Mouse (Mus musculus): Measurements from ENCODE around the gene Specc1l. TPM values are rescaled to one million over a fixed set of nuclear protein-coding genes. Genes with fewer than 3 reads are reported as not detected.
"Not testable (repeated sequence)": the region's sequence is repeated elsewhere in the genome, so short reads cannot be mapped to it uniquely, and the experiment has no call there.

Gene Specc1l
- polyA plus RNA-seq, 1 experiment from 2014 or later = 32.1 TPM

- 91% methylated on average over 5 of the region's 5 CpGs for WGBS
- no peak overlapping the region for H3K27ac ChIP-seq (replicated peaks)
- H3K9ac ChIP-seq = no peak overlapping the region
- no peak overlapping the region for H3K4me3 ChIP-seq (replicated peaks)
- H3K4me1 ChIP-seq = no peaks in the 10 kb centered on the region
- H3K9me3 ChIP-seq (replicated peaks) = no peaks in the 10 kb centered on the region
- H3K4me2 ChIP-seq (replicated peaks) = no peak overlapping the region
- H3K27me3 ChIP-seq = no peaks in the 10 kb centered on the region
- H3K36me3 ChIP-seq = peaks cover 32% of the 10 kb centered on the region
- no peak for ATAC-seq (ENCODE audit: insufficient number of reproducible peaks, low FRiP score, low TSS enrichment, low read depth)
Measured at GRCm38 (mm10) chr10:75282648-75283047, 70.8 kb downstream of the Specc1l start.

DNA sequence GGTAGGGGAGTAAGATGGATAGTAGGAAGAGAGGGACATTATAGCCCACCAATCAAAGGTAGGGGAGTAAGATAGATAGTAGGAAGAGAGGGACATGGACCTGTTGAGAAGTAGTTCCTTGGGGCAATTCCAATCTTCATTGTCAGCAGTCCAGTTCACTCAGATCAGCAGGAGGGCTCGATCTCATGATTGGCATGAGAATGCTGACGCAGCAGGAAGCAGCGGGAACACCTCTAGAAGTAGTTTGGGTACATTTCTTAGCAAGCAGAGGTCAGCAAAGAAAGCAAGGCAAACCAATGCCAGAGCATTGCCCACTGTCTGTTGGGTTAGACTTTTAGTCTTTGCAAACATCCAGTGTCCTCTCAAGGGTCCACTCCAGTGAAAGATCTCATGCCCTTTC is 71.9 kb downstream of the Specc1l start:
- WGBS = 90% methylated on average over 3 of the region's 3 CpGs
- H3K27ac ChIP-seq (replicated peaks) = no peak overlapping the region
- no peak overlapping the region for H3K4me3 ChIP-seq (replicated peaks)
- peaks cover 32% of the 10 kb centered on the region for H3K36me3 ChIP-seq
- no peak overlapping the region for H3K9ac ChIP-seq
- no peak for ATAC-seq (ENCODE audit: insufficient number of reproducible peaks, low FRiP score, low TSS enrichment, low read depth)
- H3K9me3 ChIP-seq (replicated peaks) = no peaks in the 10 kb centered on the region
- H3K27me3 ChIP-seq = no peaks in the 10 kb centered on the region
- no peak overlapping the region for H3K4me2 ChIP-seq (replicated peaks)
- no peaks in the 10 kb centered on the region for H3K4me1 ChIP-seq

GRCm38 (mm10) chr10:75288579-75288978 is 76.7 kb downstream of the Specc1l start:
- Histone ChIP-seq H3K36me3 (peaks cover 14% of the 10 kb centered on the region; the same call in 1 of the 2 replicates), H3K9me3 (replicated peaks) (no peaks in the 10 kb centered on the region), H3K9ac (no peak overlapping the region), H3K27ac (replicated peaks) (no peak overlapping the region), H3K4me1 (no peaks in the 10 kb centered on the region), H3K27me3 (no peaks in the 10 kb centered on the region), H3K4me3 (replicated peaks) (no peak overlapping the region), H3K4me2 (replicated peaks) (no peak overlapping the region)
- no peak for ATAC-seq (ENCODE audit: insufficient number of reproducible peaks, low FRiP score, low TSS enrichment, low read depth)
- WGBS = 78% methylated on average over 7 of the region's 7 CpGs

GRCm38 (mm10) chr10:75289392-75289791 is 77.5 kb downstream of the Specc1l start:
- Histone ChIP-seq H3K4me2 (replicated peaks) (no peak overlapping the region), H3K4me1 (no peaks in the 10 kb centered on the region), H3K9me3 (replicated peaks) (no peaks in the 10 kb centered on the region), H3K4me3 (replicated peaks) (no peak overlapping the region), H3K36me3 (0 out of 2 replicates have a peak, but pooled peaks cover 8% of the 10 kb centered on the region), H3K27ac (replicated peaks) (no peak overlapping the region), H3K9ac (no peak overlapping the region), H3K27me3 (no peaks in the 10 kb centered on the region)
- 54% methylated on average over 4 of the region's 4 CpGs for WGBS
- ATAC-seq (ENCODE audit: insufficient number of reproducible peaks, low FRiP score, low TSS enrichment, low read depth) = no peak

DNA sequence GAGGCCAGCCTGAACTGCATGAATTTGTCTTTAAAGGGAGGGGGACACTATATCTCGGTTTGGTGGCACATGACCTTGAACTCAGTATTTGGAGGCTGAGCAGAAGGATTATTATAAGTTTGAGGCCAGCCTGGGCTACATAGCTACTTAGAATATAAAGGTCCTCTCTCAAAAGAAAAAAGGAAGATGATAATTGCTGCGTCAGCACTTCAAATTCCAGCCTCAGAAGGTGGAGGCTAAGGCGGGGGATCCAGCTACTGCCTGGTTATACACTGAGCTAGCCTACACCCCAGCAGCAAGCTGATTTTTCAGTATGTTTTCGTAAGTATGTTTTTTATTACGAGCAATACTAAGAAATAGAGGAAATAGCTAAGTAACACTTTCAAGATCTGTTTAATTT is 78.8 kb downstream of the Specc1l start:
- Histone ChIP-seq H3K27me3 (no peaks in the 10 kb centered on the region), H3K9me3 (replicated peaks) (no peaks in the 10 kb centered on the region), H3K4me3 (replicated peaks) (no peak overlapping the region), H3K4me2 (replicated peaks) (no peak overlapping the region), H3K36me3 (0 out of 2 replicates have a peak, but pooled peaks cover 8% of the 10 kb centered on the region), H3K4me1 (no peaks in the 10 kb centered on the region), H3K9ac (no peak overlapping the region), H3K27ac (replicated peaks) (no peak overlapping the region)
- ATAC-seq (ENCODE audit: insufficient number of reproducible peaks, low FRiP score, low TSS enrichment, low read depth) = no peak
- 83% methylated on average over 5 of the region's 5 CpGs for WGBS

- Histone ChIP-seq H3K4me2 (replicated peaks) (no peak overlapping the region), H3K27ac (replicated peaks) (no peak overlapping the region), H3K9ac (no peak overlapping the region), H3K9me3 (replicated peaks) (no peaks in the 10 kb centered on the region), H3K4me1 (no peaks in the 10 kb centered on the region), H3K27me3 (no peaks in the 10 kb centered on the region), H3K4me3 (replicated peaks) (no peak overlapping the region), H3K36me3 (peaks cover 8% of the 10 kb centered on the region; the same call in 1 of the 2 replicates)
- 77% methylated on average over 1 of the region's 1 CpGs for WGBS
- ATAC-seq (ENCODE audit: insufficient number of reproducible peaks, low FRiP score, low TSS enrichment, low read depth) = no peak
Measured at GRCm38 (mm10) chr10:75291338-75291737, 79.5 kb downstream of the Specc1l start.

DNA sequence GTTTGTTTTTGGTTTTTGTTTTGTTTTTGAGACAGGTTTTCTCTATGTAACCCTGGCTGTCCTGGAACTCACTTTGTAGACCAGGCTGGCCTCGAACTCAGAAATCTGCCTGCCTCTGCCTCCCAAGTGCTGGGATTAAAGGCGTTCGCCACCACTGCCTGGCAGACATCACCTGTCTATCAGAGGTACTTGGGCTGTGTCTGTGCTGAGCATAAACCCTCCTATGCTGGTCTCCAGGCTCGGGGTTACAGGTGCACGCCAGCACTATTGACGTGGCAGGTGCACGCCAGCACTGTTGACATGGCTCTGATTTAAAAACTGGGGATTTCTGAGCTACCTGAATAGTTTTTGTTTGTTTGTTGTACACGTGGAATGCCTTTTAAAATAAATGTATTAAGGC is 80.3 kb downstream of the Specc1l start:
- not testable (repeated sequence) for H3K4me2 ChIP-seq (replicated peaks); H3K27ac ChIP-seq (replicated peaks); H3K4me3 ChIP-seq (replicated peaks); ATAC-seq (ENCODE audit: insufficient number of reproducible peaks, low FRiP score, low TSS enrichment, low read depth); H3K9ac ChIP-seq; H3K9me3 ChIP-seq (replicated peaks); H3K27me3 ChIP-seq; H3K4me1 ChIP-seq; H3K36me3 ChIP-seq
- WGBS = 90% methylated on average over 8 of the region's 8 CpGs

DNA sequence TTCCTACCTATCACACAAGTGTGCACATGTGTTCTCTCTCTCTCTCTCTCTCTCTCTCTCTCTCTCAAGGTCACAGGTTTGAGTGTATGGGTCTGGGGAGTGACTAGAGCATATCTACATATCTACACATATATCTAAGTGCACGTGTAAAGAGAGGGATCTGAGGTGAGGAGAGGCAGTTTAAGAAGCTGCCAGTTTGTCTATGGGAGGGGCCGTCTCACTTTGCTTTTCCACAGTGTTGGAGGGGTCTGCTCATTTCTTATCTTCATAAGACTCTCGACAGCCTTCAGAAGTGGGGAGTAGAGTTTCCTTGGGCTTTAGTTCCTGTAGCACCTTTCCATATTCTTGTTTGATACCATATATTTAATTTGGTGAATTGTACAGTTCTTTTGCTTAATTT is 81.4 kb downstream of the Specc1l start:
- peaks cover 8% of the 10 kb centered on the region; the same call in 1 of the 2 replicates for H3K36me3 ChIP-seq
- no peak overlapping the region for H3K4me3 ChIP-seq (replicated peaks)
- no peaks in the 10 kb centered on the region for H3K9me3 ChIP-seq (replicated peaks)
- no peak for ATAC-seq (ENCODE audit: insufficient number of reproducible peaks, low FRiP score, low TSS enrichment, low read depth)
- no peaks in the 10 kb centered on the region for H3K4me1 ChIP-seq
- H3K27ac ChIP-seq (replicated peaks) = no peak overlapping the region
- no peak overlapping the region for H3K4me2 ChIP-seq (replicated peaks)
- H3K9ac ChIP-seq = no peak overlapping the region
- WGBS = 78% methylated on average over 3 of the region's 3 CpGs
- H3K27me3 ChIP-seq = no peaks in the 10 kb centered on the region

- 54% methylated on average over 4 of the region's 4 CpGs for WGBS
- Histone ChIP-seq H3K4me1 (peaks cover 1% of the 10 kb centered on the region; the same call in 1 of the 2 replicates), H3K27ac (replicated peaks) (no peak overlapping the region), H3K27me3 (no peaks in the 10 kb centered on the region), H3K4me3 (replicated peaks) (no peak overlapping the region), H3K9me3 (replicated peaks) (no peaks in the 10 kb centered on the region), H3K4me2 (replicated peaks) (no peak overlapping the region), H3K9ac (no peak overlapping the region), H3K36me3 (peaks cover 17% of the 10 kb centered on the region)
- no peak for ATAC-seq (ENCODE audit: insufficient number of reproducible peaks, low FRiP score, low TSS enrichment, low read depth)
Measured at GRCm38 (mm10) chr10:75294362-75294761, 82.5 kb downstream of the Specc1l start.

GRCm38 (mm10) chr10:75294926-75295325 is 83.1 kb downstream of the Specc1l start:
- peaks cover 17% of the 10 kb centered on the region for H3K36me3 ChIP-seq
- H3K4me3 ChIP-seq (replicated peaks) = no peak overlapping the region
- no peak overlapping the region for H3K27ac ChIP-seq (replicated peaks)
- peaks cover 5% of the 10 kb centered on the region; the same call in 1 of the 2 replicates for H3K4me1 ChIP-seq
- H3K9ac ChIP-seq = no peak overlapping the region
- H3K9me3 ChIP-seq (replicated peaks) = no peaks in the 10 kb centered on the region
- WGBS = 46% methylated on average over 4 of the region's 4 CpGs
- H3K27me3 ChIP-seq = no peaks in the 10 kb centered on the region
- ATAC-seq (ENCODE audit: insufficient number of reproducible peaks, low FRiP score, low TSS enrichment, low read depth) = no peak
- no peak overlapping the region for H3K4me2 ChIP-seq (replicated peaks)

GRCm38 (mm10) chr10:75298608-75299007 is 86.7 kb downstream of the Specc1l start:
- H3K4me1 ChIP-seq = peaks cover 5% of the 10 kb centered on the region; the same call in 1 of the 2 replicates
- no peaks in the 10 kb centered on the region for H3K9me3 ChIP-seq (replicated peaks)
- H3K9ac ChIP-seq = no peak overlapping the region
- WGBS = 93% methylated on average over 5 of the region's 5 CpGs
- H3K4me3 ChIP-seq (replicated peaks) = no peak overlapping the region
- ATAC-seq (ENCODE audit: insufficient number of reproducible peaks, low FRiP score, low TSS enrichment, low read depth) = no peak
- H3K27ac ChIP-seq (replicated peaks) = no peak overlapping the region
- H3K36me3 ChIP-seq = peaks cover 34% of the 10 kb centered on the region
- no peaks in the 10 kb centered on the region for H3K27me3 ChIP-seq
- H3K4me2 ChIP-seq (replicated peaks) = no peak overlapping the region

- no peaks in the 10 kb centered on the region for H3K27me3 ChIP-seq
- no peak overlapping the region for H3K4me3 ChIP-seq (replicated peaks)
- no peak overlapping the region for H3K4me2 ChIP-seq (replicated peaks)
- no peak overlapping the region for H3K27ac ChIP-seq (replicated peaks)
- no peaks in the 10 kb centered on the region for H3K9me3 ChIP-seq (replicated peaks)
- peaks cover 5% of the 10 kb centered on the region; the same call in 1 of the 2 replicates for H3K4me1 ChIP-seq
- H3K36me3 ChIP-seq = peaks cover 42% of the 10 kb centered on the region
- WGBS = 51% methylated on average over 5 of the region's 5 CpGs
- H3K9ac ChIP-seq = no peak overlapping the region
- no peak for ATAC-seq (ENCODE audit: insufficient number of reproducible peaks, low FRiP score, low TSS enrichment, low read depth)
Measured at GRCm38 (mm10) chr10:75299785-75300418, 88.0 kb downstream of the Specc1l start.

Data from embryonic facial prominence, embryonic 15.5 days (tissue).